Mouse (Mus musculus): ENCODE measurements around the gene Gm11634. TPM values are rescaled to one million over a fixed set of nuclear protein-coding genes. Genes with fewer than 3 reads are reported as not detected.

Gm11634 gene
- total and polyA plus RNA-seq, 3 experiments, result not detected

DNA sequence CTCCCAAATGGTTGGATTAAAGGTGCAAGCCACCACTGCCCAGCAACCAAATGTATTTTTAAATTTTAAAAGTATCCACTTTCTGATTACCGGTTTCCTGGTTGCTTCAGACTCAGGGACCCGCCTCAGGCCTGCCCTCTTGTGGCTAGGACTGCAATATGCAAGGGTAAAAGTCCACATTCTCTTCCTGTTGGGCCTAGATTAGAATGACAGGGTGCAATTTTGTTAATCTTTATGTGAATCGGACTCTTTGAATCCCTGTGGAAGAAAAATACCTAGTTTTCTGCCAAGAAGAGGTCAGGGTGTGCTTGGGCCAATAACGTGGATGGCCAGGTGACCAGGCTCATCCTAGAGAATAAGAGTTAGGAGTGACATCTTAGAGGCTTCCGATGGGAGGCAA lies 9.6 kb downstream of the Gm11634 start (continued):
- TF ChIP-seq ETS1 (IDR thresholded peaks at IDR 0.05; ENCODE audit: low read depth, low read length) (no peak), MAZ (IDR thresholded peaks at IDR 0.05; ENCODE audit: low read depth, low read length) (no peak), ZNF384 (IDR thresholded peaks at IDR 0.05; ENCODE audit: low read depth, low read length) (0 out of 2 replicates have a peak, but pooled peaks have one; percentile 7), MYB (IDR thresholded peaks at IDR 0.05; ENCODE audit: low read depth, low read length) (no peak), POLR2A (IDR thresholded peaks at IDR 0.05; ENCODE audit: control insufficient read depth in 1 of 2, insufficient read depth in 1 of 2, low read depth in 1 of 2, low read length in 2 of 2, poor library complexity in 1 of 2) (no peak), MAFK (IDR thresholded peaks at IDR 0.05; ENCODE audit: borderline replicate concordance, low read depth, low read length) (no peak), TAL1 (IDR thresholded peaks at IDR 0.05; ENCODE audit: low read length) (no peak), CHD1 (IDR thresholded peaks at IDR 0.05; ENCODE audit: low read depth, low read length) (no peak), JUND (IDR thresholded peaks at IDR 0.05; ENCODE audit: low read depth, low read length) (no peak)

DNA sequence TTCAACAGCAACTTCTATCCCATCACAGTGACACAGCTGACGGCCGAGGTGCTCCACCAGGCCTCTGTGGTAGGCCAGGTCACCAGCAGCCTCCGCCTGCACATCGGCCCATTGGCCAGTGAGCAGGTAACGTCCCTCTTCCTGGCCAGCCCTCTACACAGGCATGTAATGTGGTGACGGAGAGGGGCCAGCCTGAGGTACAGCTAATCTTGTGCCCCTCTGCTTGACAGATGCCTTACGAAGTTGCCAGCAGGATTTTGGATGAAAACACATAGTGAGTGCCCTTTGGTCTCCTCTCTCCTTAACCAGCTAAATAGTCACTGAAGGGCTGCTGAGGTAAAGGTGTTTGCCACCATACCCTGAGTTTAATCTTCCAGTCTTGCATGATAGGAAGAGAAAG lies 10.2 kb downstream of the Gm11634 start:
- no peak overlapping the region; a peak in 1 of 4 replicates for H3K4me3 ChIP-seq (ENCODE audit: control insufficient read depth in 1 of 2, insufficient read depth in 1 of 2, low read depth in 2 of 2, low read length in 2 of 2)
- DNase-seq (ENCODE audit: low read depth, low spot score), result peak; percentile 35
- H3K9ac ChIP-seq (ENCODE audit: control insufficient read depth, low read depth, low read length, poor library complexity, severe bottlenecking), result peak overlapping the region; percentile 55; the same call in 1 of the 2 replicates
- H3K27ac ChIP-seq (ENCODE audit: control insufficient read depth, low read depth, low read length), result no peak overlapping the region
- no peaks in the 10 kb centered on the region for H3K27me3 ChIP-seq (ENCODE audit: control insufficient read depth in 1 of 2, insufficient read depth in 2 of 2, low read length in 2 of 2)
- H3K9me3 ChIP-seq (replicated peaks; ENCODE audit: insufficient read depth, low read length), result no peaks in the 10 kb centered on the region
- H3K36me3 ChIP-seq (ENCODE audit: control insufficient read depth in 1 of 2, insufficient read depth in 2 of 2, low read length in 2 of 2), result no peaks in the 10 kb centered on the region; a peak in 1 of 4 replicates
- TF ChIP-seq EP300 (IDR thresholded peaks at IDR 0.05; ENCODE audit: low read depth in 1 of 2, low read length in 2 of 2), result no peak
- TF ChIP-seq USF2 (IDR thresholded peaks at IDR 0.05; ENCODE audit: borderline replicate concordance in 1 of 2, insufficient read depth in 1 of 2, low read depth in 1 of 2, low read length in 2 of 2), result no peak
- no peak for TF ChIP-seq ZNF384 (IDR thresholded peaks at IDR 0.05; ENCODE audit: low read depth, low read length)
- TF ChIP-seq GATA1 (IDR thresholded peaks at IDR 0.05; ENCODE audit: low read depth, low read length), result no peak
- TF ChIP-seq GABPA (IDR thresholded peaks at IDR 0.05; ENCODE audit: low read depth, low read length), result no peak
- no peak for TF ChIP-seq POLR2A (IDR thresholded peaks at IDR 0.05; ENCODE audit: control insufficient read depth in 1 of 2, insufficient read depth in 1 of 2, low read depth in 1 of 2, low read length in 2 of 2, poor library complexity in 1 of 2)
- no peak for TF ChIP-seq RAD21 (IDR thresholded peaks at IDR 0.05; ENCODE audit: low read depth, low read length)
- TF ChIP-seq SIN3A (IDR thresholded peaks at IDR 0.05; ENCODE audit: low read length), result no peak
- no peak for TF ChIP-seq JUND (IDR thresholded peaks at IDR 0.05; ENCODE audit: low read depth, low read length)
- TF ChIP-seq RCOR1 (IDR thresholded peaks at IDR 0.05; ENCODE audit: low read depth, low read length), result no peak
- TF ChIP-seq ELF1 (IDR thresholded peaks at IDR 0.05; ENCODE audit: low read depth, low read length), result no peak
- no peak for TF ChIP-seq BHLHE40 (IDR thresholded peaks at IDR 0.05; ENCODE audit: borderline replicate concordance, low read depth, low read length)
- no peak for TF ChIP-seq CTCF (IDR thresholded peaks at IDR 0.05 in 2 of 3, conservative IDR thresholded peaks at IDR 0.05 in 1 of 3; ENCODE audit: control insufficient read depth in 1 of 3, insufficient read depth in 1 of 3, low read depth in 2 of 3, low read length in 3 of 3, poor library complexity in 1 of 3, severe bottlenecking in 1 of 3)
- TF ChIP-seq MXI1 (IDR thresholded peaks at IDR 0.05; ENCODE audit: low read depth, low read length), result no peak
- no peak for TF ChIP-seq MEF2A (IDR thresholded peaks at IDR 0.05; ENCODE audit: extremely low read depth, insufficient replicate concordance, low read depth, low read length, poor library complexity, severe bottlenecking)
- H3K4me1 ChIP-seq (ENCODE audit: control insufficient read depth in 1 of 2, insufficient read depth in 2 of 2, low read length in 2 of 2), result peaks cover 0 to 5% of the 10 kb centered on the region in 2 experiments; a peak in 1 of 4 replicates
- no peaks in the 10 kb centered on the region for H3K79me2 ChIP-seq (ENCODE audit: control insufficient read depth, insufficient read depth, low read length, poor library complexity)

All from MEL (cell line).